Mouse (Mus musculus): ENCODE data around the gene B4galnt3. TPM values are rescaled to one million over a fixed set of nuclear protein-coding genes. Genes with fewer than 3 reads are reported as not detected.

Gene B4galnt3
- polyA plus RNA-seq, 1 experiment from 2014 or later = 0.22 TPM

- no peak for ATAC-seq (ENCODE audit: low FRiP score, low read depth)
- no peaks in the 10 kb centered on the region for H3K36me3 ChIP-seq
- no peak overlapping the region for H3K9ac ChIP-seq
- 63% methylated on average over 6 of the region's 6 CpGs for WGBS
- no peak overlapping the region for H3K4me3 ChIP-seq
- H3K27me3 ChIP-seq = no peaks in the 10 kb centered on the region
- H3K4me2 ChIP-seq = no peak overlapping the region
- no peak overlapping the region for H3K27ac ChIP-seq (replicated peaks)
- H3K4me1 ChIP-seq (replicated peaks) = no peaks in the 10 kb centered on the region
- H3K9me3 ChIP-seq = no peaks in the 10 kb centered on the region
These were observed 30.2 kb downstream of the B4galnt3 start for GRCm38 (mm10) chr6:120264151-120264550.

GRCm38 (mm10) chr6:120263608-120264007, 30.8 kb downstream of the B4galnt3 start:
- Histone ChIP-seq H3K27ac (replicated peaks) (no peak overlapping the region), H3K4me3 (no peak overlapping the region), H3K27me3 (no peaks in the 10 kb centered on the region), H3K4me1 (replicated peaks) (no peaks in the 10 kb centered on the region), H3K4me2 (no peak overlapping the region), H3K9me3 (no peaks in the 10 kb centered on the region), H3K9ac (no peak overlapping the region), H3K36me3 (no peaks in the 10 kb centered on the region)
- WGBS = 85% methylated on average over 7 of the region's 7 CpGs
- ATAC-seq (ENCODE audit: low FRiP score, low read depth) = no peak

- WGBS = 63% methylated on average over 12 of the region's 12 CpGs
These were observed 31.4 kb downstream of the B4galnt3 start for GRCm38 (mm10) chr6:120262886-120263531.

GRCm38 (mm10) chr6:120259481-120259880, 34.9 kb downstream of the B4galnt3 start:
- no peak for ATAC-seq (ENCODE audit: low FRiP score, low read depth)
- WGBS = 14% methylated on average over 9 of the region's 9 CpGs
- H3K9me3 ChIP-seq = no peaks in the 10 kb centered on the region
- H3K4me2 ChIP-seq = no peak overlapping the region
- H3K4me3 ChIP-seq = no peak overlapping the region
- H3K27me3 ChIP-seq = no peaks in the 10 kb centered on the region
- H3K27ac ChIP-seq (replicated peaks) = no peak overlapping the region
- no peaks in the 10 kb centered on the region for H3K4me1 ChIP-seq (replicated peaks)
- no peaks in the 10 kb centered on the region for H3K36me3 ChIP-seq
- H3K9ac ChIP-seq = no peak overlapping the region

More at GRCm38 (mm10) chr6:120262886-120263531, 31.4 kb downstream of the B4galnt3 start:
- Histone ChIP-seq H3K9me3 (no peaks in the 10 kb centered on the region), H3K36me3 (no peaks in the 10 kb centered on the region), H3K4me3 (no peak overlapping the region), H3K27ac (replicated peaks) (no peak overlapping the region), H3K4me2 (no peak overlapping the region), H3K27me3 (no peaks in the 10 kb centered on the region), H3K9ac (no peak overlapping the region), H3K4me1 (replicated peaks) (no peaks in the 10 kb centered on the region)
- ATAC-seq (ENCODE audit: low FRiP score, low read depth) = no peak

- Histone ChIP-seq H3K27ac (replicated peaks) (no peak overlapping the region), H3K4me3 (no peak overlapping the region), H3K9me3 (no peaks in the 10 kb centered on the region), H3K9ac (no peak overlapping the region), H3K4me2 (no peak overlapping the region), H3K36me3 (no peaks in the 10 kb centered on the region), H3K4me1 (replicated peaks) (no peaks in the 10 kb centered on the region), H3K27me3 (no peaks in the 10 kb centered on the region)
- 65% methylated on average over 5 of the region's 5 CpGs for WGBS
- no peak for ATAC-seq (ENCODE audit: low FRiP score, low read depth)
These were observed 37.9 kb downstream of the B4galnt3 start for GRCm38 (mm10) chr6:120256431-120256935.

- Histone ChIP-seq H3K4me2 (no peak overlapping the region), H3K27ac (replicated peaks) (no peak overlapping the region), H3K36me3 (no peaks in the 10 kb centered on the region), H3K4me3 (no peak overlapping the region), H3K9me3 (no peaks in the 10 kb centered on the region), H3K9ac (no peak overlapping the region), H3K27me3 (no peaks in the 10 kb centered on the region), H3K4me1 (replicated peaks) (no peaks in the 10 kb centered on the region)
- ATAC-seq (ENCODE audit: low FRiP score, low read depth) = no peak
- 91% methylated on average over 12 of the region's 12 CpGs for WGBS
These were observed 38.7 kb downstream of the B4galnt3 start for GRCm38 (mm10) chr6:120255701-120256100.

GRCm38 (mm10) chr6:120255144-120255543, 39.2 kb downstream of the B4galnt3 start:
- no peaks in the 10 kb centered on the region for H3K36me3 ChIP-seq
- H3K4me3 ChIP-seq = no peak overlapping the region
- H3K4me2 ChIP-seq = no peak overlapping the region
- no peak overlapping the region for H3K9ac ChIP-seq
- H3K9me3 ChIP-seq = no peaks in the 10 kb centered on the region
- H3K27me3 ChIP-seq = no peaks in the 10 kb centered on the region
- no peak for ATAC-seq (ENCODE audit: low FRiP score, low read depth)
- no peak overlapping the region for H3K27ac ChIP-seq (replicated peaks)
- 69% methylated on average over 4 of the region's 4 CpGs for WGBS
- H3K4me1 ChIP-seq (replicated peaks) = no peaks in the 10 kb centered on the region

GRCm38 (mm10) chr6:120254640-120255039, 39.7 kb downstream of the B4galnt3 start:
- no peak overlapping the region for H3K9ac ChIP-seq
- ATAC-seq (ENCODE audit: low FRiP score, low read depth) = no peak
- WGBS = 45% methylated on average over 4 of the region's 4 CpGs
- H3K9me3 ChIP-seq = no peaks in the 10 kb centered on the region
- H3K27ac ChIP-seq (replicated peaks) = no peak overlapping the region
- no peaks in the 10 kb centered on the region for H3K36me3 ChIP-seq
- no peak overlapping the region for H3K4me2 ChIP-seq
- no peaks in the 10 kb centered on the region for H3K27me3 ChIP-seq
- H3K4me3 ChIP-seq = no peak overlapping the region
- no peaks in the 10 kb centered on the region for H3K4me1 ChIP-seq (replicated peaks)

GRCm38 (mm10) chr6:120252741-120253140, 41.6 kb downstream of the B4galnt3 start:
- Histone ChIP-seq H3K4me3 (no peak overlapping the region), H3K9me3 (no peaks in the 10 kb centered on the region), H3K9ac (no peak overlapping the region), H3K4me1 (replicated peaks) (no peaks in the 10 kb centered on the region), H3K36me3 (no peaks in the 10 kb centered on the region), H3K27me3 (no peaks in the 10 kb centered on the region), H3K27ac (replicated peaks) (no peak overlapping the region), H3K4me2 (no peak overlapping the region)
- no peak for ATAC-seq (ENCODE audit: low FRiP score, low read depth)
- 91% methylated on average over 2 of the region's 2 CpGs for WGBS

- Histone ChIP-seq H3K4me3 (no peak overlapping the region), H3K4me1 (replicated peaks) (no peaks in the 10 kb centered on the region), H3K9me3 (no peaks in the 10 kb centered on the region), H3K27me3 (no peaks in the 10 kb centered on the region), H3K36me3 (no peaks in the 10 kb centered on the region), H3K9ac (no peak overlapping the region), H3K27ac (replicated peaks) (no peak overlapping the region), H3K4me2 (no peak overlapping the region)
- no peak for ATAC-seq (ENCODE audit: low FRiP score, low read depth)
- WGBS = 90% methylated on average over 7 of the region's 7 CpGs
These were observed 43.3 kb downstream of the B4galnt3 start for GRCm38 (mm10) chr6:120251010-120251409.

GRCm38 (mm10) chr6:120249831-120250230, 44.5 kb downstream of the B4galnt3 start:
- Histone ChIP-seq H3K9me3 (no peaks in the 10 kb centered on the region), H3K9ac (no peak overlapping the region), H3K27me3 (no peaks in the 10 kb centered on the region), H3K4me2 (no peak overlapping the region), H3K4me3 (no peak overlapping the region), H3K36me3 (no peaks in the 10 kb centered on the region), H3K4me1 (replicated peaks) (no peaks in the 10 kb centered on the region), H3K27ac (replicated peaks) (no peak overlapping the region)
- ATAC-seq (ENCODE audit: low FRiP score, low read depth) = no peak
- 70% methylated on average over 5 of the region's 5 CpGs for WGBS

GRCm38 (mm10) chr6:120246676-120247075, 47.7 kb downstream of the B4galnt3 start:
- H3K4me2 ChIP-seq = no peak overlapping the region
- no peak overlapping the region for H3K27ac ChIP-seq (replicated peaks)
- no peaks in the 10 kb centered on the region for H3K36me3 ChIP-seq
- 86% methylated on average over 5 of the region's 5 CpGs for WGBS
- no peaks in the 10 kb centered on the region for H3K4me1 ChIP-seq (replicated peaks)
- ATAC-seq (ENCODE audit: low FRiP score, low read depth) = no peak
- no peaks in the 10 kb centered on the region for H3K27me3 ChIP-seq
- no peak overlapping the region for H3K9ac ChIP-seq
- no peak overlapping the region for H3K4me3 ChIP-seq
- no peaks in the 10 kb centered on the region for H3K9me3 ChIP-seq

GRCm38 (mm10) chr6:120243250-120243649, 51.1 kb downstream of the B4galnt3 start:
- Histone ChIP-seq H3K27ac (replicated peaks) (no peak overlapping the region), H3K4me1 (replicated peaks) (no peaks in the 10 kb centered on the region), H3K9me3 (no peaks in the 10 kb centered on the region), H3K4me2 (no peak overlapping the region), H3K36me3 (no peaks in the 10 kb centered on the region), H3K9ac (no peak overlapping the region), H3K4me3 (no peak overlapping the region), H3K27me3 (no peaks in the 10 kb centered on the region)
- no peak for ATAC-seq (ENCODE audit: low FRiP score, low read depth)
- 78% methylated on average over 8 of the region's 8 CpGs for WGBS
